Mouse (Mus musculus): ENCODE measurements around the gene Olfr958.

DNA sequence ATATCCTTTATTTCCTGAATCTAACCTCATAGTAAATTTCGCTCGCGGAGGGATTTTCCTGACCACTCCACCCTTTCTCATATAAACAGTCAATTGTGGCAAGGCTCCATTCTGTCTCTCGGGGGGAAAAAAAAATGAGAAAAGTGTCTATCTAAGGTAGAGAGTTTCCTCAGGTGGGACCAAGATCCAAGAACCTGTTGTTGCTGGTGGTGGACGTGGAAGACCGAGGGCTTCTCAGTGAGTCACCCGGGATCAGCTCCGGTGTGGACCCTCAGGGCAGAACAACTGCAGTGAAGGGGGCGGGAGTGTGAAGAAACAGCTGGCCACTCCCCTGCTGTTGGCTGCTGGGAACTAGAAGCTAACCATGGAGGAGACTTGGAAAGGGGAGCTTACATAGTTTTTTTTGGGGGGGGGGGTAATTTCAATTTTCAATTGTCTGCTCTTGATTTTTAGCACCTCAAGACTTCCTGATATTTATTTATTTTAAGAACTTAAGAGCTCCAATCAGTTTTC is 49.5 kb upstream of the Olfr958 start:
- TF ChIP-seq POLR2A (IDR thresholded peaks at IDR 0.05; ENCODE audit: borderline replicate concordance, low read depth, low read length) (no peak), CTCF (IDR thresholded peaks at IDR 0.05; ENCODE audit: low read depth, low read length) (no peak)

Data from bone marrow macrophage, adult 2 months (primary cell).